Mouse (Mus musculus): ENCODE data around the gene Cd300ld2. TPM values are rescaled to one million over a fixed set of nuclear protein-coding genes. Genes with fewer than 3 reads are reported as not detected.

The Cd300ld2 gene
- total RNA-seq, 2 experiments from 2014 or later: not detected

Other genes starting within 250 kb of the Cd300ld2 start
- under 1 TPM; 0.21 to 0.33 TPM for gene Btbd17, start 220.2 kb downstream of the Cd300ld2 start, total RNA-seq (2021)
- not detected for gene Gpr142, start 217.3 kb downstream of the Cd300ld2 start, total RNA-seq (2021)
- 10 to 100 TPM; 26.2 to 27.9 TPM for gene Gprc5c, start 165.0 kb downstream of the Cd300ld2 start, total RNA-seq (2021)
- 1 to 10 TPM; 1.3 to 1.5 TPM for gene Cd300a, start 126.2 kb downstream of the Cd300ld2 start, total RNA-seq (2021)
- 1 to 10 TPM in 1 of 2 experiments, under 1 TPM in 1; 0.63 to 1.6 TPM for gene Cd300lb, start 81.8 kb downstream of the Cd300ld2 start, total RNA-seq (2021)
- not detected for gene Cd300c, start 47.0 kb downstream of the Cd300ld2 start, total RNA-seq (2021)
- 1 to 10 TPM in 1 of 2 experiments, under 1 TPM in 1; 0.64 to 1.1 TPM for gene Cd300ld, start 26.3 kb downstream of the Cd300ld2 start, total RNA-seq (2021)
- gene Cd300c2, start 14.3 kb downstream of the Cd300ld2 start, total RNA-seq (2021): 1 to 10 TPM; 2.3 to 2.9 TPM
- 1 to 10 TPM in 1 of 2 experiments, not detected in 1; 1.3 TPM for gene Cd300ld4, start 10.8 kb upstream of the Cd300ld2 start, total RNA-seq (2021)
- gene Cd300ld5, start 21.6 kb upstream of the Cd300ld2 start, total RNA-seq (2021): 1 to 10 TPM; 1.3 to 3.9 TPM
- gene Cd300ld3, start 32.2 kb upstream of the Cd300ld2 start, total RNA-seq (2021): 1 to 10 TPM; 3.8 to 4.5 TPM
- under 1 TPM; 0.48 to 0.96 TPM for gene Cd300e, start 46.0 kb upstream of the Cd300ld2 start, total RNA-seq (2021)
- gene Rab37, start 75.2 kb upstream of the Cd300ld2 start, total RNA-seq (2021): 1 to 10 TPM; 2.4 to 2.5 TPM
- 1 to 10 TPM; 1.1 to 1.3 TPM for gene Cd300lf, start 117.8 kb upstream of the Cd300ld2 start, total RNA-seq (2021)
- gene Slc9a3r1, start 147.1 kb upstream of the Cd300ld2 start, total RNA-seq (2021): 10 to 100 TPM; 26.3 to 30.4 TPM
- 10 to 100 TPM in 1 of 2 experiments, 1 to 10 TPM in 1; 9.5 to 15.7 TPM for gene Tmem104, start 171.3 kb upstream of the Cd300ld2 start, total RNA-seq (2021)
- 10 to 100 TPM; 27.4 to 28.4 TPM for gene Nat9, start 171.7 kb upstream of the Cd300ld2 start, total RNA-seq (2021)

All from adrenal gland, postnatal 10 days (tissue).